Mouse (Mus musculus) forebrain, embryonic 11.5 days (tissue): Measurements from ENCODE around the gene Loxl4. TPM values are rescaled to one million over a fixed set of nuclear protein-coding genes. Genes with fewer than 3 reads are reported as not detected.

Source experiments
- ATAC-seq: fragments of 200-750 bp; cut with Nextera tagmentation; replicated peaks from 2 replicates; pipeline ENCODE4 v1.8.0; 2017; ENCODE audit warnings: moderate TSS enrichment; ENCODE audit not compliant: low FRiP score
- DNase-seq: peaks from one replicate; pipeline ENCODE4 v3.0.0-alpha.2; 2017; ENCODE audit warnings: low spot score
- H3K27ac ChIP-seq: fragments of 300-500 bp; sonication (generic); 2 replicates; pipeline ENCODE4 v1.5.1; 2014; ENCODE audit warnings: low read depth, low read length
- H3K27me3 ChIP-seq: fragments of 300-500 bp; sonication (generic); 2 replicates; pipeline ENCODE4 v1.6.1; 2014; ENCODE audit warnings: mild to moderate bottlenecking, low read length, mixed read lengths; ENCODE audit not compliant: control insufficient read depth, insufficient read depth
- H3K36me3 ChIP-seq: fragments of 300-500 bp; sonication (generic); 2 replicates; pipeline ENCODE4 v1.6.1; 2014; ENCODE audit warnings: mild to moderate bottlenecking, low read length, moderate library complexity, mixed read lengths; ENCODE audit not compliant: control insufficient read depth, insufficient read depth
- H3K4me1 ChIP-seq: fragments of 300-500 bp; sonication (generic); replicated peaks from 2 replicates; pipeline ENCODE4 v1.6.1; 2014; ENCODE audit warnings: low read length, mixed read lengths; ENCODE audit not compliant: control insufficient read depth, insufficient read depth
- H3K4me2 ChIP-seq: fragments of 300-500 bp; sonication (generic); 2 replicates; pipeline ENCODE4 v1.6.1; 2014; ENCODE audit warnings: low read depth, mild to moderate bottlenecking, low read length, moderate library complexity, mixed read lengths; ENCODE audit not compliant: severe bottlenecking
- H3K4me3 ChIP-seq: fragments of 300-500 bp; sonication (generic); 2 replicates; pipeline ENCODE4 v1.5.1; 2014; ENCODE audit warnings: low read depth, low read length
- H3K9ac ChIP-seq: fragments of 300-500 bp; sonication (generic); 2 replicates; pipeline ENCODE4 v1.6.1; 2014; ENCODE audit warnings: low read length
- H3K9me3 ChIP-seq: fragments of 300-500 bp; sonication (generic); 2 replicates; pipeline ENCODE4 v1.6.1; 2016; ENCODE audit warnings: low read length, mixed read lengths; ENCODE audit not compliant: control insufficient read depth
- WGBS: fragments of 180-500 bp; shearing (Covaris S2); extraction: QIAGEN DNeasy Blood & Tissue Kit; methylation state at CpG from one replicate; pipeline ENCODE4 v1.1.7; 2014; 5-methylcytosine and 5-hydroxymethylcytosine counted together
- polyA plus RNA-seq: library from polyadenylated mRNA; unstranded; fragments of >200 nt; fragmentation: Nextera tagmentation; extraction: Ambion mirVana; gene quantifications from 2 replicates; pipeline ENCODE4 v1.2.1, GENCODE M21; 2014

Loxl4 gene
- polyA plus RNA-seq, 1 experiment from 2014 or later = 0.20 TPM

- no peaks in the 10 kb centered on the region for H3K27me3 ChIP-seq
- H3K27ac ChIP-seq = no peak overlapping the region
- H3K9me3 ChIP-seq = no peaks in the 10 kb centered on the region
- no peak overlapping the region for H3K9ac ChIP-seq
- no peaks in the 10 kb centered on the region for H3K36me3 ChIP-seq
- DNase-seq (peak; percentile 19), ATAC-seq (no peak)
- no peak overlapping the region for H3K4me2 ChIP-seq
- no peak overlapping the region for H3K4me3 ChIP-seq
- WGBS = 92% methylated on average over 6 of the region's 6 CpGs
- peaks cover 5% of the 10 kb centered on the region; the same call in 1 of the 2 replicates for H3K4me1 ChIP-seq
Measured at GRCm38 (mm10) chr19:42628068-42628467, 15.5 kb upstream of the Loxl4 start.

GRCm38 (mm10) chr19:42613647-42614225 lies 1.1 kb upstream of the Loxl4 start:
- no peak for ATAC-seq
- Histone ChIP-seq H3K27me3 (peaks cover 9% of the 10 kb centered on the region; the same call in 1 of the 2 replicates), H3K9me3 (no peaks in the 10 kb centered on the region), H3K27ac (no peak overlapping the region), H3K4me1 (no peaks in the 10 kb centered on the region), H3K36me3 (no peaks in the 10 kb centered on the region), H3K4me2 (no peak overlapping the region), H3K9ac (no peak overlapping the region), H3K4me3 (no peak overlapping the region)
- DNase-seq = no peak
- WGBS = 82% methylated on average over 7 of the region's 7 CpGs

- H3K4me3 ChIP-seq = peak overlapping the region; percentile 26
- WGBS = 35% methylated on average over 7 of the region's 7 CpGs
- peaks cover 9% of the 10 kb centered on the region; the same call in 1 of the 2 replicates for H3K27me3 ChIP-seq
- no peaks in the 10 kb centered on the region for H3K4me1 ChIP-seq
- H3K4me2 ChIP-seq = peak overlapping the region; percentile 52
- no peak for DNase-seq
- no peaks in the 10 kb centered on the region for H3K9me3 ChIP-seq
- ATAC-seq = no peak
- no peak overlapping the region for H3K27ac ChIP-seq
- H3K9ac ChIP-seq = peak overlapping the region; percentile 35
- no peaks in the 10 kb centered on the region for H3K36me3 ChIP-seq
Measured at GRCm38 (mm10) chr19:42613116-42613515, 503 bp upstream of the Loxl4 start.

GRCm38 (mm10) chr19:42611746-42612145 lies 867 bp downstream of the Loxl4 start:
- Histone ChIP-seq H3K4me1 (no peaks in the 10 kb centered on the region), H3K36me3 (no peaks in the 10 kb centered on the region), H3K4me3 (no peak overlapping the region), H3K9me3 (no peaks in the 10 kb centered on the region), H3K4me2 (no peak overlapping the region), H3K9ac (no peak overlapping the region), H3K27me3 (peaks cover 9% of the 10 kb centered on the region; the same call in 1 of the 2 replicates), H3K27ac (no peak overlapping the region)
- 75% methylated on average over 4 of the region's 4 CpGs for WGBS
- no peak for DNase-seq
- no peak for ATAC-seq

- DNase-seq (peak; percentile 37), ATAC-seq (no peak)
- Histone ChIP-seq H3K4me2 (no peak overlapping the region), H3K27ac (no peak overlapping the region), H3K27me3 (peaks cover 9% of the 10 kb centered on the region; the same call in 1 of the 2 replicates), H3K4me1 (no peaks in the 10 kb centered on the region), H3K36me3 (no peaks in the 10 kb centered on the region), H3K9ac (no peak overlapping the region), H3K4me3 (no peak overlapping the region), H3K9me3 (no peaks in the 10 kb centered on the region)
- WGBS = 86% methylated on average over 3 of the region's 3 CpGs
Measured at GRCm38 (mm10) chr19:42609716-42610115, 2.9 kb downstream of the Loxl4 start.

- H3K36me3 ChIP-seq = no peaks in the 10 kb centered on the region
- no peak overlapping the region for H3K9ac ChIP-seq
- ATAC-seq (no peak), DNase-seq (no peak)
- 94% methylated on average over 5 of the region's 5 CpGs for WGBS
- no peak overlapping the region for H3K4me2 ChIP-seq
- no peak overlapping the region for H3K4me3 ChIP-seq
- H3K27ac ChIP-seq = no peak overlapping the region
- H3K4me1 ChIP-seq = no peaks in the 10 kb centered on the region
- H3K27me3 ChIP-seq = peaks cover 7% of the 10 kb centered on the region; the same call in 1 of the 2 replicates
- no peaks in the 10 kb centered on the region for H3K9me3 ChIP-seq
Measured at GRCm38 (mm10) chr19:42608082-42608481, 4.5 kb downstream of the Loxl4 start.

GRCm38 (mm10) chr19:42602576-42602975 lies 10.0 kb downstream of the Loxl4 start:
- DNase-seq (no peak), ATAC-seq (no peak)
- Histone ChIP-seq H3K4me3 (no peak overlapping the region), H3K9ac (no peak overlapping the region), H3K36me3 (no peaks in the 10 kb centered on the region), H3K4me1 (no peaks in the 10 kb centered on the region), H3K9me3 (no peaks in the 10 kb centered on the region), H3K4me2 (no peak overlapping the region), H3K27ac (no peak overlapping the region), H3K27me3 (no peaks in the 10 kb centered on the region)
- 87% methylated on average over 8 of the region's 8 CpGs for WGBS

GRCm38 (mm10) chr19:42602041-42602440 lies 10.6 kb downstream of the Loxl4 start:
- DNase-seq (no peak), ATAC-seq (no peak)
- no peaks in the 10 kb centered on the region for H3K27me3 ChIP-seq
- H3K27ac ChIP-seq = no peak overlapping the region
- H3K9me3 ChIP-seq = no peaks in the 10 kb centered on the region
- no peak overlapping the region for H3K9ac ChIP-seq
- no peak overlapping the region for H3K4me3 ChIP-seq
- H3K4me1 ChIP-seq = no peaks in the 10 kb centered on the region
- no peaks in the 10 kb centered on the region for H3K36me3 ChIP-seq
- H3K4me2 ChIP-seq = no peak overlapping the region
- 82% methylated on average over 8 of the region's 8 CpGs for WGBS

- H3K4me2 ChIP-seq = no peak overlapping the region
- H3K27me3 ChIP-seq = no peaks in the 10 kb centered on the region
- no peak overlapping the region for H3K27ac ChIP-seq
- ATAC-seq (no peak), DNase-seq (no peak)
- H3K36me3 ChIP-seq = no peaks in the 10 kb centered on the region
- no peak overlapping the region for H3K9ac ChIP-seq
- H3K9me3 ChIP-seq = no peaks in the 10 kb centered on the region
- no peaks in the 10 kb centered on the region for H3K4me1 ChIP-seq
- H3K4me3 ChIP-seq = no peak overlapping the region
- 79% methylated on average over 2 of the region's 2 CpGs for WGBS
Measured at GRCm38 (mm10) chr19:42601445-42601844, 11.2 kb downstream of the Loxl4 start.
